Mouse (Mus musculus): ENCODE measurements around the gene Abcc5.
"Not testable (repeated sequence)": the region's sequence is repeated elsewhere in the genome, so short reads cannot be mapped to it uniquely, and the experiment has no call there.

The Abcc5 gene

GRCm38 (mm10) chr16:20425855-20426598 is at the start of gene Abcc5:
Gene Abcc5, minus strand, starts transcription at chr16:20426394.
- DNase-seq = peak; percentile 89

GRCm38 (mm10) chr16:20475335-20475734 is 49.1 kb upstream of the Abcc5 start:
- DNase-seq = no peak

- DNase-seq = no peak
These were observed 48.6 kb upstream of the Abcc5 start for GRCm38 (mm10) chr16:20474786-20475185.

GRCm38 (mm10) chr16:20474211-20474610 is 48.0 kb upstream of the Abcc5 start:
- no peak for DNase-seq

- no peak for DNase-seq
These were observed 47.6 kb upstream of the Abcc5 start for GRCm38 (mm10) chr16:20473748-20474147.

- peak; percentile 81 for DNase-seq
These were observed 45.5 kb upstream of the Abcc5 start for GRCm38 (mm10) chr16:20471686-20472085.

GRCm38 (mm10) chr16:20470981-20471380 is 44.8 kb upstream of the Abcc5 start:
- peak; percentile 66 for DNase-seq

GRCm38 (mm10) chr16:20464725-20465124 is 38.5 kb upstream of the Abcc5 start:
- DNase-seq = no peak

- not testable (repeated sequence) for DNase-seq
These were observed 32.5 kb upstream of the Abcc5 start for GRCm38 (mm10) chr16:20458736-20459135.

- DNase-seq = no peak
These were observed 29.9 kb upstream of the Abcc5 start for GRCm38 (mm10) chr16:20456106-20456505.

GRCm38 (mm10) chr16:20454155-20454654 is 28.0 kb upstream of the Abcc5 start:
- DNase-seq = no peak

- DNase-seq = peak; percentile 39
These were observed 25.6 kb upstream of the Abcc5 start for GRCm38 (mm10) chr16:20451774-20452173.

GRCm38 (mm10) chr16:20445871-20446270 is 19.7 kb upstream of the Abcc5 start:
- DNase-seq = no peak

- DNase-seq = no peak
These were observed 18.7 kb upstream of the Abcc5 start for GRCm38 (mm10) chr16:20444831-20445388.

GRCm38 (mm10) chr16:20442871-20443270 is 16.7 kb upstream of the Abcc5 start:
- DNase-seq = peak; percentile 55

- no peak for DNase-seq
These were observed 12.7 kb upstream of the Abcc5 start for GRCm38 (mm10) chr16:20438673-20439415.

- not testable (repeated sequence) for DNase-seq
These were observed 11.9 kb upstream of the Abcc5 start for GRCm38 (mm10) chr16:20438046-20438445.

- no peak for DNase-seq
These were observed 10.1 kb upstream of the Abcc5 start for GRCm38 (mm10) chr16:20436281-20436680.

GRCm38 (mm10) chr16:20429328-20429727 is 3.1 kb upstream of the Abcc5 start:
- no peak for DNase-seq

- DNase-seq = no peak
These were observed 1.4 kb upstream of the Abcc5 start for GRCm38 (mm10) chr16:20427566-20427965.

GRCm38 (mm10) chr16:20424719-20425650 is 1.2 kb downstream of the Abcc5 start:
- peak; percentile 15 for DNase-seq

GRCm38 (mm10) chr16:20424226-20424663 is 1.9 kb downstream of the Abcc5 start:
- DNase-seq = no peak
